Mouse (Mus musculus) myocyte (in vitro differentiated cells): ENCODE measurements around the gene Cnga1. TPM values are rescaled to one million over a fixed set of nuclear protein-coding genes. Genes with fewer than 3 reads are reported as not detected.

ENCODE experiments used
- H3K27me3 ChIP-seq: one replicate; pipeline ENCODE4 v1.6.1; 2011; ENCODE audit not compliant: control insufficient read depth, insufficient read depth, insufficient read length
- H3K36me3 ChIP-seq: one replicate; pipeline ENCODE4 v1.6.1; 2011; ENCODE audit not compliant: control insufficient read depth, insufficient read depth
- H3K4me2 ChIP-seq: one replicate; pipeline ENCODE4 v1.6.1; 2011; ENCODE audit warnings: low read depth, control low read depth
- H3K4me3 ChIP-seq: one replicate; pipeline ENCODE4 v1.5.1; 2011; ENCODE audit warnings: mild to moderate bottlenecking, control low read depth, moderate library complexity
- H3K79me2 ChIP-seq: one replicate; pipeline ENCODE4 v1.6.1; 2011; ENCODE audit not compliant: control insufficient read depth, insufficient read depth
- H3ac ChIP-seq: one replicate; pipeline ENCODE4 v1.6.1; 2011; ENCODE audit not compliant: control insufficient read depth, insufficient read length
- CEBPB ChIP-seq: IDR thresholded peaks from 2 replicates; pipeline ENCODE4 v1.6.1; 2011; ENCODE audit warnings: mild to moderate bottlenecking, moderate library complexity; ENCODE audit not compliant: poor library complexity, insufficient read depth, severe bottlenecking
- E2F4 ChIP-seq: IDR thresholded peaks from one replicate; pipeline ENCODE4 v1.6.1; 2011; ENCODE audit warnings: mild to moderate bottlenecking, control low read depth, moderate library complexity; ENCODE audit not compliant: insufficient read depth
- MAX ChIP-seq: IDR thresholded peaks from one replicate; pipeline ENCODE4 v1.6.1; 2011; ENCODE audit warnings: low read depth, mild to moderate bottlenecking, control low read depth
- MYOD1 ChIP-seq, 3 experiments: IDR thresholded peaks; one replicate each; pipeline ENCODE4 v1.6.1; 2011; ENCODE audit warnings: control low read depth in 2 of 3, low read depth in 2 of 3, mild to moderate bottlenecking in 2 of 3, moderate library complexity in 1 of 3; ENCODE audit not compliant: insufficient read length in 2 of 3, control insufficient read depth in 1 of 3
- MYOG ChIP-seq, 3 experiments: IDR thresholded peaks; one replicate each; pipeline ENCODE4 v1.6.1; 2011; ENCODE audit warnings: control low read depth in 2 of 3, low read depth in 2 of 3, mild to moderate bottlenecking in 2 of 3; ENCODE audit not compliant: insufficient read length in 2 of 3, control insufficient read depth in 1 of 3, insufficient read depth in 1 of 3
- POLR2A ChIP-seq: IDR thresholded peaks from one replicate; pipeline ENCODE4 v1.6.1; 2011; ENCODE audit warnings: low read depth, mild to moderate bottlenecking, control low read depth, moderate library complexity; ENCODE audit not compliant: insufficient read length
- POLR2AphosphoS2 ChIP-seq: IDR thresholded peaks from one replicate; pipeline ENCODE4 v1.6.1; 2011; ENCODE audit warnings: low read depth, control low read depth; ENCODE audit not compliant: insufficient read length
- REST ChIP-seq: IDR thresholded peaks from one replicate; pipeline ENCODE4 v1.6.1; 2011; ENCODE audit warnings: mild to moderate bottlenecking, control low read depth, moderate library complexity; ENCODE audit not compliant: insufficient read depth, insufficient read length
- SRF ChIP-seq: IDR thresholded peaks from one replicate; pipeline ENCODE4 v1.6.1; 2011; ENCODE audit warnings: low read depth; ENCODE audit not compliant: control insufficient read depth, insufficient read length
- TCF12 ChIP-seq: IDR thresholded peaks from one replicate; pipeline ENCODE4 v1.6.1; 2011; ENCODE audit warnings: mild to moderate bottlenecking, control low read depth; ENCODE audit not compliant: poor library complexity, insufficient read depth, severe bottlenecking
- TCF3 ChIP-seq: IDR thresholded peaks from one replicate; pipeline ENCODE4 v1.6.1; 2011; ENCODE audit warnings: low read depth, control low read depth; ENCODE audit not compliant: insufficient read length
- USF1 ChIP-seq: IDR thresholded peaks from one replicate; pipeline ENCODE4 v1.6.1; 2011; ENCODE audit warnings: low read depth, mild to moderate bottlenecking, control low read depth, moderate library complexity
- polyA plus RNA-seq: library from polyadenylated mRNA; unstranded; fragments of >200 nt; fragmentation: generic; extraction: Trizol; gene quantifications from one replicate; pipeline ENCODE4 v1.2.1, GENCODE M21; 2012; ENCODE audit warnings: missing spikeins

Gene Cnga1
- polyA plus RNA-seq, 1 experiment, result not detected

DNA sequence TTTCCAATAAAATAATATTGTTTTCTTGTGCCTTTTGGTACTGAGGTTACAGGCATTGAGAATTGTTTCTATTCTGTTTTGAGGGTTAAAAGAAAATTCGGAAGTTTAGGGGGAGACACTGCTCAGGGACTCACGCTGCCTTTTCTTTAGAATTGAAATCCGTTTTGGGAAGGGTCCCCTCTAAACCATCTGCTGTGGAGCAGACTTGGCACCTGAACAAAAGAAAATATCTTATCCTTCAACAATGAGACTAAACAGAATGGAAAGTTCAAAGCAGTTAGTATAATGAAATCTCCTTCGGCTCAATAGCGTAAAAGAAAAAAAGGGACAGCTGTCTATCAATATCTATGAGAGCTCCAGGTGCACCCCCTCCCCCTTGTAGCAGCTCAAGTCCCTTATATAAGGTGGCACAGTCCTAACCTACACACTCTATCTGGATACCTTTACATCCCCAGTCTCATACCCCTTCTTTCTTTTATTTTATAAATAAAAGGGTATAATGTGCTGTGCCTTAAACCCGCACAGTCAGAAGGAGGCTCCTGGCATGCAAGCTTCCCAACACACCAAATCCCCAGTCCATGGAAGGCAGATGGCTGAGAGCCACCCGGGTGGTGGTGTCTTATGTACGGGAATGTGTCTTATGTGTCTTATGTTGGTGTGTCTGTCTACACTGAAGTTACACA, 27.1 kb upstream of the Cnga1 start:
- no peak for TF ChIP-seq TCF3
- no peak for TF ChIP-seq POLR2A
- TF ChIP-seq MYOD1 (IDR thresholded peaks at IDR 0.05; ENCODE audit: control insufficient read depth in 1 of 3, insufficient read length in 2 of 3, low read depth in 2 of 3), result no peak
- TF ChIP-seq POLR2AphosphoS2, result no peak
- H3ac ChIP-seq, result no peak overlapping the region
- H3K4me3 ChIP-seq, result no peak overlapping the region

DNA sequence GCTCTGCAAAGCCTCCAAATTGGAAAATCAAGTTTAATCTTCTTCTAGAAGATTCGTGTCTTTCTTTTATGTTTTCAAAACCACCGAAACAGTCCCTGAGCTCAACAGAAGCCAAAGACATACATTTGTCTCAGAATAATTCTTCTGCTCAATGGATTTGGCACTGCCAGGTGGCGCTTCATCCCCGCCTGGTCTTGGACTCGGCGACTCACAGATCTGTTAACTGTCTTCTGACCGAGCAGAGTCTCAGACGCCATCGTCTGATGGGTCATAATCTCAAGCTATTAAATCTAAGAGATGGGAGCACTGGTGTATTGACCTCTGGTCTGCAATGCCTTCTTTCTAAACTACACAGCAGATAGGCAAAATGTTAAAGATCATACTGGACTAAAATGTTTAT, 24.3 kb upstream of the Cnga1 start:
- no peak overlapping the region for H3K4me2 ChIP-seq
- no peak overlapping the region for H3ac ChIP-seq
- TF ChIP-seq MAX (no peak), MYOD1 (IDR thresholded peaks at IDR 0.05; ENCODE audit: control insufficient read depth in 1 of 3, insufficient read length in 2 of 3, low read depth in 2 of 3) (no peak), REST (no peak), E2F4 (no peak), MYOG (IDR thresholded peaks at IDR 0.05; ENCODE audit: control insufficient read depth in 1 of 3, insufficient read depth in 1 of 3, insufficient read length in 2 of 3, low read depth in 2 of 3) (no peak), POLR2AphosphoS2 (no peak), POLR2A (no peak), CEBPB (no peak), SRF (no peak)
- H3K4me3 ChIP-seq, result no peak overlapping the region
- H3K36me3 ChIP-seq, result no peaks in the 10 kb centered on the region
- H3K79me2 ChIP-seq, result no peaks in the 10 kb centered on the region
- H3K27me3 ChIP-seq, result no peaks in the 10 kb centered on the region

More for the DNA sequence above, 27.1 kb upstream of the Cnga1 start:
- no peaks in the 10 kb centered on the region for H3K79me2 ChIP-seq
- H3K36me3 ChIP-seq, result no peaks in the 10 kb centered on the region
- no peak overlapping the region for H3K4me2 ChIP-seq
- H3K27me3 ChIP-seq, result no peaks in the 10 kb centered on the region

DNA sequence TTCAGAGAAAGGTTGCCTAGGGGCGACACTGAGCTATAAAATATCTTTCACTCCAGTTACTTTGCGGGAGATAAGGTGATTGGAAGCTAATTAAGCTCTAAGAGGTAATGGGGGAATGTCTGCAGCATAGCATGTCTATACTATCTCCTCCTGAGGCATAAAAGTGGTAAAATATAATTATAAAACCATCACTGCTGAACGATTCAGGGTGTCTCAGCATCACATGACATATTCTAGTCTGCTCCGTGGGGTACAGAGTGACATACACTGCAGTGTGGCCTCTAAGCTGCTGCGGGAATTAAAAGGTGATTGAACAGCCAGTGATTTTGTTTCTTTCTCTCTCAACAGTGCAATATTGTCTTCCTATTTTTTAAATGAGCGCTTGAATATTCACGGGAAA, 22.4 kb upstream of the Cnga1 start:
- TF ChIP-seq USF1 (no peak), SRF (no peak), REST (no peak), POLR2A (no peak), MYOG (IDR thresholded peaks at IDR 0.05; ENCODE audit: control insufficient read depth in 1 of 3, insufficient read depth in 1 of 3, insufficient read length in 2 of 3, low read depth in 2 of 3) (no peak), MAX (no peak), MYOD1 (IDR thresholded peaks at IDR 0.05; ENCODE audit: control insufficient read depth in 1 of 3, insufficient read length in 2 of 3, low read depth in 2 of 3) (no peak), POLR2AphosphoS2 (no peak), TCF3 (no peak), CEBPB (no peak)
- Histone ChIP-seq H3K27me3 (no peaks in the 10 kb centered on the region), H3K4me2 (no peak overlapping the region), H3ac (no peak overlapping the region), H3K79me2 (no peaks in the 10 kb centered on the region), H3K36me3 (no peaks in the 10 kb centered on the region), H3K4me3 (no peak overlapping the region)

DNA sequence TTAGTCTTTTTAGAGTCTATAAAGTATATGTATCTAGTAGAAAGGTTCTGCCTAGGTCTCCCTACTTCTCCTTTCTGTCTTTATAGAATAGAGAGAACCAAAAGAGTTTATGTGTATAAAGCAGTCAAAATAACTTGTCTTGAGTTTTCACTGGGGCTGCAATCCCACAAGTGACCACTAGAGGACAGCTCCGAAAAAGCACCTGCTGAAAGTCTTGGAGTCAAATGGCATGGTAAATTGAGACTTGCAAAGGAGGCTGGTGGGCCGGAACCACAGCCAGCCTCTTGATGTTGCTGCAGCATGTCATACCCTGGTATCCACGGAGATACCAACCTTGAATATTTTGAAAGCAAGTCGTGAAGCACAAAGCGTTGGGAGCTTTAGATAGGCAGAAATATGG, 21.2 kb upstream of the Cnga1 start:
- no peaks in the 10 kb centered on the region for H3K79me2 ChIP-seq
- H3K4me3 ChIP-seq, result no peak overlapping the region
- H3K27me3 ChIP-seq, result no peaks in the 10 kb centered on the region
- H3K4me2 ChIP-seq, result no peak overlapping the region
- no peaks in the 10 kb centered on the region for H3K36me3 ChIP-seq
- no peak for TF ChIP-seq MAX
- no peak for TF ChIP-seq TCF12
- no peak for TF ChIP-seq MYOD1 (IDR thresholded peaks at IDR 0.05; ENCODE audit: control insufficient read depth in 1 of 3, insufficient read length in 2 of 3, low read depth in 2 of 3)
- TF ChIP-seq MYOG (IDR thresholded peaks at IDR 0.05; ENCODE audit: control insufficient read depth in 1 of 3, insufficient read depth in 1 of 3, insufficient read length in 2 of 3, low read depth in 2 of 3), result no peak
- no peak for TF ChIP-seq SRF
- no peak for TF ChIP-seq POLR2A
- no peak for TF ChIP-seq TCF3
- TF ChIP-seq USF1, result no peak
- TF ChIP-seq REST, result no peak
- no peak for TF ChIP-seq CEBPB
- TF ChIP-seq E2F4, result no peak
- H3ac ChIP-seq, result no peak overlapping the region

DNA sequence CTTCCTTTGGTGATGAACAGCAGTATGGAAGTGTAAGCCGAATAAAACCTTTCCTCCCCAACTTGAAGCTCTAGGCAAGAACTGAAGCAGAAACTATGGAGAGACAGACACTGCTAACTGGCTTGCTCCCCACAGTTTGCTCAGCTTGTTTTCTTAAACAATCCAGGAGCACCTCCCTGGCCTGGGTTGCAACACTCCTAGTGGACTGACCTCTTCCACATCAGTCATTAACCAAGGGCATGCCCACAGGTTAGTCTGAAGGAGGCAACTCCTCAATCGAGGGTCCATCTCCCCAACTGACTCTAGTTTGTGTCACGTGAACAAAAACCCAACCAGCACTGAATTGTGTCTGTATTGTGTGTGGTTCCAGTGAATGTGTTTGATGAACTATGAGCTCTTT, 20.8 kb upstream of the Cnga1 start:
- Histone ChIP-seq H3K79me2 (no peaks in the 10 kb centered on the region), H3ac (no peak overlapping the region), H3K4me2 (no peak overlapping the region), H3K27me3 (no peaks in the 10 kb centered on the region), H3K4me3 (no peak overlapping the region), H3K36me3 (no peaks in the 10 kb centered on the region)
- TF ChIP-seq E2F4 (no peak), TCF12 (no peak), MYOD1 (IDR thresholded peaks at IDR 0.05; ENCODE audit: control insufficient read depth in 1 of 3, insufficient read length in 2 of 3, low read depth in 2 of 3) (no peak), MAX (no peak), CEBPB (no peak), POLR2A (no peak), USF1 (no peak), POLR2AphosphoS2 (no peak), SRF (no peak), TCF3 (no peak)
